In the genomic region with DNA sequence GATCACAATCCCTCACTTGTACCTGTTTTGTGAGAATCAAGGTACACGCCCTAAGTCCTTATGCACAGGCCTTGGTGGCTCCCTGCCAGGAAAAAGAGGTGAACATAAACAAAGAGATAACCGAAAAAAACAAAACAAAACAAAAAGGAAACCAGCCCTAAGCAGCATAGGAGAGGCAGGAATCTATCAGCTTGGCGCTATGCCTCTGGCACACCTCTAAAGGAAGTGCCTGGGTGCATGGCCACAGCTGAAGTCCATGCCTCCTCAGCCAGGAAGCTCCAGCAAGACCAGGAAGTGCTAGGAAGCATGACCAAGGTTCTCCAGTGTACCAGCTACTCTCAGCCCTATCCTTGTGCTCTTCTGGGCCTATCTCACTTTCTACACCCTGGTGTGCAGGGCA, we compare ENCODE assay signal across 15 mouse cellular contexts. TPM values are rescaled to one million over a fixed set of nuclear protein-coding genes. Genes with fewer than 3 reads are reported as not detected.
DNase-seq lines count a peak whose midpoint lies in the region; ATAC-seq lines count a peak whose summit lies in the region.
"Had no signal": no experiment of that assay in that cellular context is flagged by ENCODE, and none has a peak within 500 bp of the region (broad histone marks: within the 10 kb centered on the region; RNA-seq: fewer than 3 reads in every experiment).

No protein-coding gene starts in this region.

- peaks cover 9% of the 10 kb centered on the region for H3K36me3 ChIP-seq in kidney, embryonic 14.5 days (ENCODE audit: control insufficient read depth, insufficient read depth, low read length)
- 0 out of 2 replicates have a peak, but pooled peaks cover 5% of the 10 kb centered on the region for H3K36me3 ChIP-seq in embryonic facial prominence, embryonic 14.5 days (ENCODE audit: control insufficient read depth, insufficient read depth, low read length)
- H3K36me3 ChIP-seq in stomach, embryonic 15.5 days: no peaks in the 10 kb centered on the region

- no peak overlapping the region for H3K4me2 ChIP-seq in kidney, embryonic 14.5 days (replicated peaks; ENCODE audit: low read depth, low read length)
- no peak overlapping the region for H3K4me2 ChIP-seq in embryonic facial prominence, embryonic 14.5 days (ENCODE audit: low read depth, low read length)
- no peak overlapping the region for H3K4me2 ChIP-seq in stomach, embryonic 15.5 days
- H3K4me2 ChIP-seq: liver, embryonic 13.5 days had no signal

- H3K27me3 ChIP-seq in kidney, embryonic 14.5 days (ENCODE audit: control insufficient read depth, insufficient read depth, low read length): no peaks in the 10 kb centered on the region
- H3K27me3 ChIP-seq in embryonic facial prominence, embryonic 14.5 days (replicated peaks; ENCODE audit: control insufficient read depth, insufficient read depth, low read length): no peaks in the 10 kb centered on the region
- no peaks in the 10 kb centered on the region for H3K27me3 ChIP-seq in stomach, embryonic 15.5 days (replicated peaks)
- H3K27me3 ChIP-seq: liver, embryonic 13.5 days had no signal

- H3K9ac ChIP-seq in kidney, embryonic 14.5 days (ENCODE audit: low read depth, low read length): no peak overlapping the region
- H3K9ac ChIP-seq in embryonic facial prominence, embryonic 14.5 days (ENCODE audit: low read depth, low read length): no peak overlapping the region
- no peak overlapping the region for H3K9ac ChIP-seq in stomach, embryonic 15.5 days
- H3K9ac ChIP-seq: liver, embryonic 13.5 days had no signal

- no peak overlapping the region for H3K4me3 ChIP-seq in kidney, embryonic 14.5 days (ENCODE audit: low read length)
- no peak overlapping the region for H3K4me3 ChIP-seq in embryonic facial prominence, embryonic 14.5 days (ENCODE audit: low read depth, low read length)
- no peak overlapping the region for H3K4me3 ChIP-seq in stomach, embryonic 15.5 days (replicated peaks)
- H3K4me3 ChIP-seq: limb, embryonic 10.5 days; liver, embryonic 13.5 days; myocyte had no signal

- DNase-seq in kidney, postnatal 10 days: peak; percentile 26
- DNase-seq in embryonic facial prominence, embryonic 14.5 days (ENCODE audit: low spot score): peak; percentile 12
- DNase-seq in lung, adult 18-20 months: peak; percentile 35 to 36
- no peak for DNase-seq in cerebellum, adult 11-12 months
- DNase-seq: cerebellum, adult 18-20 months; liver, embryonic 13.5 days; right cerebral cortex, postnatal 14 days; thymus, adult 18-20 months had no signal

- no peak for ATAC-seq in kidney, embryonic 14.5 days (ENCODE audit: low FRiP score, low TSS enrichment)
- no peak for ATAC-seq in embryonic facial prominence, embryonic 14.5 days (ENCODE audit: low read depth)
- 0 out of 2 replicates have a peak, but pooled peaks have one; percentile 16 for ATAC-seq in stomach, embryonic 15.5 days (ENCODE audit: insufficient read depth, low FRiP score, low read depth)
- no peak for ATAC-seq in granulocyte monocyte progenitor cell, adult 5-6 weeks (replicated peaks; ENCODE audit: poor library complexity, severe bottlenecking)
- ATAC-seq: inflammation-experienced regulatory T-cells, adult 6 months had no signal

- 79% methylated on average over 3 of the region's 3 CpGs for WGBS in kidney, embryonic 14.5 days
- WGBS in embryonic facial prominence, embryonic 14.5 days: 79% methylated on average over 3 of the region's 3 CpGs
- 64% methylated on average over 3 of the region's 3 CpGs for WGBS in stomach, embryonic 15.5 days

- H3K27ac ChIP-seq in kidney, embryonic 14.5 days (ENCODE audit: low read depth, low read length): no peak overlapping the region
- no peak overlapping the region for H3K27ac ChIP-seq in embryonic facial prominence, embryonic 14.5 days (replicated peaks; ENCODE audit: low read depth, low read length)
- no peak overlapping the region for H3K27ac ChIP-seq in stomach, embryonic 15.5 days
- H3K27ac ChIP-seq: limb, embryonic 10.5 days; liver, embryonic 13.5 days had no signal

- no peaks in the 10 kb centered on the region for H3K9me3 ChIP-seq in kidney, embryonic 14.5 days (ENCODE audit: control insufficient read depth, low read length)
- no peaks in the 10 kb centered on the region for H3K9me3 ChIP-seq in embryonic facial prominence, embryonic 14.5 days (ENCODE audit: control insufficient read depth, low read length)
- H3K9me3 ChIP-seq in stomach, embryonic 15.5 days: no peaks in the 10 kb centered on the region
- H3K9me3 ChIP-seq: limb, embryonic 10.5 days; liver, embryonic 13.5 days had no signal

- H3K4me1 ChIP-seq in kidney, embryonic 14.5 days (ENCODE audit: control insufficient read depth, insufficient read depth, low read length): no peaks in the 10 kb centered on the region
- H3K4me1 ChIP-seq in embryonic facial prominence, embryonic 14.5 days (ENCODE audit: control insufficient read depth, insufficient read depth, low read length): no peaks in the 10 kb centered on the region
- H3K4me1 ChIP-seq in stomach, embryonic 15.5 days: 0 out of 2 replicates have a peak, but pooled peaks cover 6% of the 10 kb centered on the region
- H3K4me1 ChIP-seq: limb, embryonic 10.5 days; liver, embryonic 13.5 days had no signal

RNA-seq across cellular contexts. Expression of gene Gal, which starts 34.9 kb away (rescaled TPM):
- polyA plus RNA-seq in kidney, embryonic 14.5 days (2014; fragmentation: Nextera tagmentation; extraction: Ambion mirVana): not detected in 2 replicates
- polyA plus RNA-seq in embryonic facial prominence, embryonic 14.5 days (2014; fragmentation: Nextera tagmentation; extraction: Ambion mirVana): 9.9 and 15.2 TPM in 2 replicates
- 11.7 and 13.2 TPM in 2 replicates for polyA plus RNA-seq in stomach, embryonic 15.5 days (2015; fragmentation: Nextera tagmentation; extraction: Ambion mirVana)
- total RNA-seq in granulocyte monocyte progenitor cell, adult 5-6 weeks (2014; fragmentation: Nextera tagmentation): not detected in 2 replicates
- not detected in 2 replicates for total RNA-seq in granulocyte monocyte progenitor cell, adult 5-6 weeks (2017)
- total RNA-seq: heart, postnatal 25 days had no signal
- polyA plus RNA-seq: liver, embryonic 13.5 days; myocyte had no signal
